Mouse (Mus musculus) heart, embryonic 11.5 days (tissue): ENCODE measurements at regions not wholly inside any gene's neighbourhood (a gene's known extent, or its start where the extent isn't known, plus 50 kb on each side); places are given as distances from the start of the nearest gene placed in this dataset.

ENCODE experiments used
- ATAC-seq: fragments of 200-750 bp; cut with Nextera tagmentation; replicated peaks from 2 replicates; pipeline ENCODE4 v1.8.0; 2017; ENCODE audit warnings: moderate library complexity; ENCODE audit not compliant: insufficient number of reproducible peaks, low FRiP score, low TSS enrichment
- H3K27ac ChIP-seq: fragments of 300-500 bp; sonication (generic); 2 replicates; pipeline ENCODE4 v1.5.1; 2014; ENCODE audit warnings: mild to moderate bottlenecking, low read depth, low read length
- H3K27me3 ChIP-seq: fragments of 300-500 bp; sonication (generic); 2 replicates; pipeline ENCODE4 v1.6.1; 2014; ENCODE audit warnings: mild to moderate bottlenecking, low read length, mixed read lengths; ENCODE audit not compliant: control insufficient read depth, insufficient read depth
- H3K36me3 ChIP-seq: fragments of 300-500 bp; sonication (generic); 2 replicates; pipeline ENCODE4 v1.6.1; 2014; ENCODE audit warnings: mild to moderate bottlenecking, low read length, moderate library complexity, mixed read lengths; ENCODE audit not compliant: control insufficient read depth, insufficient read depth
- H3K4me1 ChIP-seq: fragments of 300-500 bp; sonication (generic); 2 replicates; pipeline ENCODE4 v1.6.1; 2014; ENCODE audit warnings: low read length; ENCODE audit not compliant: control insufficient read depth, insufficient read depth
- H3K4me2 ChIP-seq: fragments of 300-500 bp; sonication (generic); 2 replicates; pipeline ENCODE4 v1.6.1; 2014; ENCODE audit warnings: mild to moderate bottlenecking, moderate library complexity
- H3K4me3 ChIP-seq: fragments of 300-500 bp; sonication (generic); 2 replicates; pipeline ENCODE4 v1.5.1; 2014; ENCODE audit warnings: low read depth, low read length
- H3K9ac ChIP-seq: fragments of 300-500 bp; sonication (generic); 2 replicates; pipeline ENCODE4 v1.6.1; 2014; ENCODE audit warnings: mild to moderate bottlenecking, low read depth, low read length, moderate library complexity
- H3K9me3 ChIP-seq: fragments of 300-500 bp; sonication (generic); replicated peaks from 2 replicates; pipeline ENCODE4 v1.6.1; 2016; ENCODE audit warnings: low read length; ENCODE audit not compliant: control insufficient read depth
- WGBS: fragments of 180-500 bp; shearing (Covaris S2); extraction: QIAGEN DNeasy Blood & Tissue Kit; methylation state at CpG from one replicate; pipeline ENCODE4 v1.1.7; 2014; ENCODE audit not compliant: insufficient replicate concordance; 5-methylcytosine and 5-hydroxymethylcytosine counted together

GRCm38 (mm10) chr16:71997634-71998278 lies 310.4 kb upstream of the Robo1 start:
- Histone ChIP-seq H3K9ac (no peak overlapping the region), H3K36me3 (no peaks in the 10 kb centered on the region), H3K9me3 (no peaks in the 10 kb centered on the region), H3K4me1 (no peaks in the 10 kb centered on the region), H3K27me3 (no peaks in the 10 kb centered on the region), H3K4me2 (no peak overlapping the region), H3K4me3 (no peak overlapping the region), H3K27ac (no peak overlapping the region)
- ATAC-seq: no peak
- WGBS: 89% methylated on average over 3 of the region's 3 CpGs

GRCm38 (mm10) chr16:72027404-72028215 lies 280.5 kb upstream of the Robo1 start:
- ATAC-seq: no peak
- H3K4me1 ChIP-seq: 0 out of 2 replicates have a peak, but pooled peaks cover 4% of the 10 kb centered on the region
- H3K4me2 ChIP-seq: peak overlapping the region; percentile 92
- no peaks in the 10 kb centered on the region for H3K36me3 ChIP-seq
- no peaks in the 10 kb centered on the region for H3K9me3 ChIP-seq
- H3K9ac ChIP-seq: 0 out of 2 replicates have a peak overlapping the region, but pooled peaks have one; percentile 56
- 4% methylated on average over 27 of the region's 27 CpGs for WGBS
- peak overlapping the region; percentile 52 for H3K4me3 ChIP-seq
- H3K27me3 ChIP-seq: peaks cover 10% of the 10 kb centered on the region
- H3K27ac ChIP-seq: no peak overlapping the region

- H3K9ac ChIP-seq: 0 out of 2 replicates have a peak overlapping the region, but pooled peaks have one; percentile 43
- H3K4me2 ChIP-seq: peak overlapping the region; percentile 92
- no peak for ATAC-seq
- WGBS: 8% methylated on average over 6 of the region's 6 CpGs
- H3K4me1 ChIP-seq: 0 out of 2 replicates have a peak, but pooled peaks cover 4% of the 10 kb centered on the region
- H3K27ac ChIP-seq: no peak overlapping the region
- H3K36me3 ChIP-seq: no peaks in the 10 kb centered on the region
- H3K4me3 ChIP-seq: peak overlapping the region; percentile 52
- peaks cover 10% of the 10 kb centered on the region for H3K27me3 ChIP-seq
- no peaks in the 10 kb centered on the region for H3K9me3 ChIP-seq
Measured at GRCm38 (mm10) chr16:72028216-72028610, 279.9 kb upstream of the Robo1 start.

GRCm38 (mm10) chr16:72028798-72029197 lies 279.3 kb upstream of the Robo1 start:
- H3K4me1 ChIP-seq: 0 out of 2 replicates have a peak, but pooled peaks cover 4% of the 10 kb centered on the region
- 0 out of 2 replicates have a peak, but pooled peaks have one; percentile 22 for ATAC-seq
- peak overlapping the region; percentile 92 for H3K4me2 ChIP-seq
- under 1% methylated on average over 18 of the region's 18 CpGs for WGBS
- 0 out of 2 replicates have a peak overlapping the region, but pooled peaks have one; percentile 43 for H3K9ac ChIP-seq
- H3K36me3 ChIP-seq: no peaks in the 10 kb centered on the region
- no peak overlapping the region for H3K27ac ChIP-seq
- peak overlapping the region; percentile 52 for H3K4me3 ChIP-seq
- no peaks in the 10 kb centered on the region for H3K9me3 ChIP-seq
- H3K27me3 ChIP-seq: peaks cover 10% of the 10 kb centered on the region

- Histone ChIP-seq H3K9ac (no peak overlapping the region), H3K27me3 (peaks cover 10% of the 10 kb centered on the region), H3K4me1 (0 out of 2 replicates have a peak, but pooled peaks cover 4% of the 10 kb centered on the region), H3K9me3 (no peaks in the 10 kb centered on the region), H3K4me3 (peak overlapping the region; percentile 52), H3K36me3 (no peaks in the 10 kb centered on the region), H3K27ac (no peak overlapping the region), H3K4me2 (peak overlapping the region; percentile 92)
- WGBS: 8% methylated on average over 4 of the region's 4 CpGs
- no peak for ATAC-seq
Measured at GRCm38 (mm10) chr16:72029273-72029672, 278.8 kb upstream of the Robo1 start.

- Histone ChIP-seq H3K27ac (no peak overlapping the region), H3K4me3 (no peak overlapping the region), H3K9ac (no peak overlapping the region), H3K4me1 (no peaks in the 10 kb centered on the region), H3K4me2 (no peak overlapping the region), H3K27me3 (no peaks in the 10 kb centered on the region), H3K9me3 (no peaks in the 10 kb centered on the region), H3K36me3 (no peaks in the 10 kb centered on the region)
- ATAC-seq: no peak
- 71% methylated on average over 1 of the region's 1 CpGs for WGBS
Measured at GRCm38 (mm10) chr16:72068254-72068653, 239.9 kb upstream of the Robo1 start.

- 59% methylated on average over 2 of the region's 2 CpGs for WGBS
- H3K4me1 ChIP-seq: no peaks in the 10 kb centered on the region
Measured at GRCm38 (mm10) chr16:72069581-72069980, 238.5 kb upstream of the Robo1 start.

GRCm38 (mm10) chr16:72071756-72072471 lies 236.2 kb upstream of the Robo1 start:
- no peaks in the 10 kb centered on the region for H3K36me3 ChIP-seq
- WGBS: 73% methylated on average over 2 of the region's 2 CpGs
- H3K4me1 ChIP-seq: no peaks in the 10 kb centered on the region
- no peaks in the 10 kb centered on the region for H3K9me3 ChIP-seq
- no peaks in the 10 kb centered on the region for H3K27me3 ChIP-seq
- no peak overlapping the region for H3K4me3 ChIP-seq
- no peak overlapping the region for H3K9ac ChIP-seq
- H3K4me2 ChIP-seq: no peak overlapping the region
- ATAC-seq: no peak
- no peak overlapping the region for H3K27ac ChIP-seq

More at GRCm38 (mm10) chr16:72069581-72069980, 238.5 kb upstream of the Robo1 start:
- H3K27me3 ChIP-seq: no peaks in the 10 kb centered on the region
- no peak for ATAC-seq
- H3K9ac ChIP-seq: no peak overlapping the region
- no peaks in the 10 kb centered on the region for H3K36me3 ChIP-seq
- H3K4me3 ChIP-seq: no peak overlapping the region
- no peak overlapping the region for H3K4me2 ChIP-seq
- no peaks in the 10 kb centered on the region for H3K9me3 ChIP-seq
- H3K27ac ChIP-seq: no peak overlapping the region
